Mouse (Mus musculus): ENCODE results near the gene Clstn3.
"Not testable (repeated sequence)": the region's sequence is repeated elsewhere in the genome, so short reads cannot be mapped to it uniquely, and the experiment has no call there.

Clstn3 gene

DNA sequence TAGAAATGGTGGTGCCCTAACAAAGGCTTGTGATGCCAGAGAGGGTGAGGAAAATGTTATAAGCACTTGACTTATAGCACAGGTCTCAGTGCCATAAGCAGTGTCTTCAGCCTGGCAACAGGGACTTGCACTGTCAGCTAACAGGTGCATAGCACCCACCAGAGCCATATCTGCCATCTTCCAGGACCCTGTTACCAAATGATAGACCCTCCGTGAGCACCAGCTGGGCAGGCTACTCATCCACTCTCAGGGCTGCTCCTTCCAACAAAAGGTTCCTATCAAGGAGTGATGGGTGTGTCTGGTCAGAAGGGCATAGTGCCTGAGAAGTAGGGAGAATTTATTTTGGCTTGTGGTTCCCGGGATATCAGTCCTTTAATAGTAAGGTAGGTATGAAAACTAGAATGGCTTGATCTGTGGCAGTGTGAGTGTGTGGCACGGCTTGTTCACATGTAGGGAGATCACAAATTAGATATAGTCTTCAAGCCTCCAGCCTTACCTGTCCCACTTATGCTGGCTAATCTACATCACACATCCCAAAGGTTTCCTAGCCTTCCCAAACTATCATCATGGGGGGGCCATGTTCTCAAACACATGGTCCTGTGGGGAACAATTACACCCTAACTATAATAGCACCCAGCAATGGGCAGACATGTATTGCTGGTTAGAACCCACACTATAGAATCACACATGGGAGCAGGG lies 14.4 kb upstream of the Clstn3 start:
- no peak for DNase-seq

DNA sequence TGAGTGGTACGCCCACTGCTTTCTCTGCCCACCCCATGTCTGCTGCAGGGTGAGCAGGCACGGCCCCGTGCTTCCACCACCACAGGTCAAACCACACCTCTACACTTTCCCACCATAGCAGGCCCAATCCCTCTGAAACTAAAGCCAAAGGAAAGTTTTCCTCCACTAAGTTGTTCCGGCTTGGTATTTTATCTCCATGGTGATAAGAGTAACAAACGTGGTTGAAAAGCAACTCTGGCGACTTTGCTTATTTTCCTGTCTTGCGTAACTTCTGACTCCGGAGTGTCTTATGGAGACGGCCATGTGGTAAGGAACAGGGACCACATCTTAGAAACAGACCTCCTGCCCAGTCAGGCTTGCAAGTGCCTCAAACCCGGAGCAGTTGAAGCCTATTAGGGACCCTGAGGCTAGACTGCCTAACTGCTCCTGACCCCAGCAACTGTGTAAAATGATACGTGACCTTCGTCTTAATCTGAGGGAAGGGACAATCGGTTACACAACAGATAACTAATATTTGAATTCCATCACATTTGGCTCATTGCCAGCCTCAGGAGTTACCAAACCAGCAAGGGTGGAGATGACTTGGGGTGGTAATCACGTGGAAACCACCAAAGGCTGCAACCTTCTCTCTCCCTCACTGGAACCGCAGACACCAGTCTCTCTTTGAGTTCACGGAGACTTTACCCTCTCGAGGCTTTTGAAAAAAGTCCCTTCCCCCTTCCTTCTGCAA lies 13.5 kb upstream of the Clstn3 start:
- DNase-seq: no peak

DNA sequence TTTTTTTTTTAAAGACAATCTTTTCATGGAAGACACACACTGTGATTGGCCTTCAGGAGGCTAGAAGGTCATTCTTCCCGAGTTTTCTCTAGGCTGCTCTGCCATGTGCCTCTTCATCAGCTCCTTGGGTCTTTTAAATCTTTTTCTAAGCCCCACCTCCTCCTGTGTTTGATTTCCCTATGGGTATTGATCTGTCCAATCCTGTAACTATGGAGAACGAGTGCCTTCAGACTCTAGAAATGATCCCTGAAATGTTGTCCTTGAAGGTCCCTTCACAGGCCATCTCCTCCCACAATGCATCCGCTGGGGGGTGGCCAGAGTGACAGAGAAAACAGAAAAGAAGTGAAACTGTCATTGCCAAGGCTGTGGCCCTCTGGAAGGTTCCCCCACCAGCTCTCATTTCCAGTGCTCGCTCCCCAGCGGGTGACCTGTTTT lies 12.6 kb upstream of the Clstn3 start:
- DNase-seq: no peak

DNA sequence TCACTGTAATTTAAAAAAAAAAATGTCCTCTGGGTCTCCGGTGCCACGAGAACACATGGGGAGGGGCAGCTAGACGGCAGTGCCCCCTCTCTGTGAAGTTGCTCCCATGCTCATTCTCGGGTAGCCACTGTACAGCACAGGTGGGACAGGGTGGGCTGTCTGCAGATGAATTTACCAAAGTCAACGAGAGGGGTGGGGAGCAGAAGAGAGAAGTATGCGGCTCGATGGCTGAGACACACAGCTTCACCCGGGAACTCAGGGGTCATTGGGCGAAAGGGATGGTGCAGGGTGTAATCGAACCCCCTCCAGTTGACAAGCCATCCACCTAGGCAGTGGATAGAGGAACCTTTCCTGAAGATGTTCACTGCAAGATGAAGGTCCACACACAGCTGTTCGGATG lies 12.2 kb upstream of the Clstn3 start:
- DNase-seq: no peak

DNA sequence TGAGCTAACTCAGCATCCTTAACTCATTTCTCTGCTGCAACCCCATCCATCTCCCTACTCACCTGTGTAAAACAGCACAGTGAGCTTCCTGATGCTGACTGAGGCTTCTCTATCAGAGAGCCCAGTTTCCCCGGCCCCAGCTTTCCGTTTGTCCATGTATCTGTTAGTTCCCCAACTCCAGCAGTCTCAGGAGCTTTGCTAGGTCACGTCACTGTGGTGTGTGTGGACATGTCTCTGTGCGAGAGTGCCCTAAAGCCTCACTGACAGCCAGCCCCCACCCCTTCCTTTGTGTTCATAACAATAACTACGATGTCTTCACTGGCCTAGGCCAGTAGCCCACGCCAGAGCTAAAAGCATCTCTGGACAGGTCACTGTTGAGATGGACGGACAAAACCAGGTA lies 11.6 kb upstream of the Clstn3 start:
- DNase-seq: no peak

DNA sequence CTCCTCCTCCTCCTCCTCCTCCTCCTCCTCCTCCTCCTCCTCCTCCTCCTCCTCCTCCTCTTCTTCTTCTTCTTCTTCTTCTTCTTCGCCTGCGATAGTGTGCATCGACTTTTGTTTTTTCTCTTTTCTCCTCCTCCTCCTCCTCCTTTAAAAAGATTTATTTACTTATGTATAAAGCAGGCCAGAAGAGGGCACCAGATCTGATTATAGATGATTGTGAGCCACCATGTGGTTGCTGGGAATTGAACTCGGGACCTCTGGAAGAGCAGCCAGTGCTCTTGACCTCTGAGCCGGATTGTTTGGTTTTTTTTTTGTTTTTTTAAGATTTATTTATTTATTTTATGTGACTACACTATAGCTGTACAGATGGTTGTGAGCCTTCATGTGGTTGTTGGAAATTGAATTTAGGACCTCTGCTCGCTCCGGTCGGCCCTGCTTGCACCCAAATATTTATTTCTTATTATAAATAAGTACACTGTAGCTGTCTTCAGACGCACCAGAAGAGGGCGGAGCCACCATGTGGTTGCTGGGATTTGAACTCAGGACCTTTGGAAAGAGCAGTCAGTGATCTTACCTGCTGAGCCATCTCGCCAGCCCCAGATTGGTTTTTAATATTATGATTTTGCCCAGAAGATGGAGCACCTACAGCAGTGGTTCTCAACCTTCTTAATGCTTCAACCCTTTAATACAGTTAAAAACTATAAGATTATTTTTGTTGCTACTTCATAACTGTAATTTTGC lies 10.9 kb upstream of the Clstn3 start:
- not testable (repeated sequence) for DNase-seq

DNA sequence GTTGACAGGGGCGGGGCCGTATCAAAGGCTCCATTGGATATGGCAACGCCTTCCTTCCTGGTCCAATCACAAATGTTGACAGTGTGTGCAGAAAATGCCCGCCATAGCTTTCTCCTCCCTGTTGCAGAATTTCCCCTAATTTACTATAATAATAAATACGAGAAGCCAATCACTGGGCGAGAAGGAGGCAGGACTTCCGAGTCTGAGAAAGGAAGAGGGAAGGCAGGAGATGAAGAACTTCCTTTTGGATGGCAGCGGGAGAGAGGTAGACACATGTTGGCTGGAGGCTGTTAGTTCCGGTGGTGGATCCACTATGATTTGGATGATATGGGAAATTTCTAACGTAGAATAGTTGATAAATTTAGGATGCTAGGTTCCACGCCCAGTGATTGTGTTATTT lies 10.0 kb upstream of the Clstn3 start:
- DNase-seq: no peak

DNA sequence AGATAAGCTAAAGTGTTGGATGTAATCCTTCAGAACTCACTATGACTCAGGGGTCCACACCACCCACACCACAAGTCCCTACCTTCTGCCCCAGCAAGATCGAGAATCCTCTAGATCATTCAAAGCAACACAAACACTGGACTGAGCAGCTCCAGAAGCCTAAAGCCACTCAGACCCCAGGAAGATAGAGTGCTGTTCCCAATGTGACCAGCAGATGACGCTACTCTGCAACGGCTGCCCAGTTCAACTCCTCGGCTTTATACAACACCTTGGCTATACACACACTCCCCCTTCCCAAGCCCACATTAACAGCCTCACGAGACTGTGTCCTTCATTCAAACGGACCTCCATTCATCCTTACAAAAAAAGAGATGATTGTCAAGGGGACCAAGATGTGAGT lies 8.2 kb upstream of the Clstn3 start:
- peak; percentile 75 for DNase-seq

DNA sequence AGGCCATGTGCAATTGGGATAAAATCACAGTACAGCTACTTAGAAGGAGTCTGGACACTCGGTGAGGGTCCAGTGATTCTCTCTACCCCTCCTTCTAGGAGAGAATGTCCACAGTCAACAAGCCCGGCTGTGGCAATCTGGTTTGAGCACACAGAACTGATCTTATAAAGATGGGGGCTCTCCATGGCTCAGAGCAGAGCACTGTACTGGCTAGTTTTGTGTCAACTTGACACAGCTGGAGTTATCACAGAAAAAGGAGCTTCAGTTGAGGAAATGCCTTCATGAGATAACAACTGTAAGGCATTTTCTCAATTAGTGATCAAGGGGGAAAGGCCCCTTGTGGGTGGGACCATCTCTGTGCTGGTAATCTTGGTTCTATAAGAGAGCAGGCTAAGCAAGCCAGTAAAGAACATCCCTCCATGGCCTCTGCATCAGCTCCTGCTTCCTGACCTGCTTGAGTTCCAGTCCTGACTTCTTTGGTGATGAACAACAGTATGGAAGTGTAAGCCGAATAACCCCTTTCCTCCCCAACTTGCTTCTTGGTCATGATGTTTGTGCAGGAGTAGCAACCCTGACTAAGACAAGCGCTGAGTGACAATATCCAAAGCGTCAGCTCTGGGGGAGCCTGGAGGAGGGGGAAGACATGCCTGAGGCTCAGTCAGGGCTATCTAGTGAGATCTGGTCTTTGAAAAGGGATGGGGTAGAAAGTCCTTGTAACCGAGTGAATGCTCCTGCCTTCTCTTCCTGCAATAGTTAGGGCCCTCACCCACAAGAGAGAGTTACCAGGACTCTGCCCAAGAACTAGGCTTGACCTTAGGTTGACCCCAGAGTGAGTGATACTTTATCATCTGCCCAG lies 7.4 kb upstream of the Clstn3 start:
- not testable (repeated sequence) for DNase-seq

DNA sequence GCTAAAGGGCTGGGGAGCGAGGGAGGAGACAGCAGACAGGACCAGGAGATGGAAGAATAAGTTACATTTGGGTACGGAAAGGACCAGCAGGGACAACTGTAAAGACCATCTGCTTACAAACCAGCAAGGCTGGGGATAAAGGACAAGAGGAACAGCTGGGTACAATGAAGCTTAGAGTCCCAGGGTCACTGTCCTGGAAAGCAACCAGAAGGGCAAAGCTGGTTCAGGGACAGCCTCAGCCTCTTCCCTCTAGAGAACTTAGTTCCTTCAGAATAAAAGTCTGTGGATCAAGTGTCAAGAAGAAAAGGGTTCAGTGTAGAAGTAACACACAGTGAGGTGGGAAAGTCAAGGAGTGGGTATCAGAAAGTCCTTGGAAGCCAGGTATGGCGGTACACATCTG lies 6.5 kb upstream of the Clstn3 start:
- DNase-seq: no peak

DNA sequence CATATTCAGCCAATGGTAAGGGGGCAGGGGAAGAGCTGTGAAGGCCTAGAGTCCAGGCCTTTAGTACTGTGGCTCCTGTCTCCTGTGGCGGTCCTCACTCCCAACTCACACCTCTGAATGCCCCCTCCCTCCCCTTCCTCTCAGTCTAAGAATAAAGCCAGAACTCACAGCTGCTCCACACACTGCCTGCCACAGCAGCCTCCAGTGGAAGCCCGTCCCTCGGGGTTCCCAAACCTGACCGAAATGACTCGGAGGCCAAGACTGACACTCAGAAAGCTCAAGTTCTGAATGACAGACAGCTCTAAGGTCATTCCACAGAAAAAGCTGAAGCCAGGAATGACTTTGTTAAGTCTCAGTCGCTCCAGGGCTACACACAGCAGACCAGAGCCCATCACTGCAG lies 1.1 kb upstream of the Clstn3 start:
- DNase-seq: no peak

DNA sequence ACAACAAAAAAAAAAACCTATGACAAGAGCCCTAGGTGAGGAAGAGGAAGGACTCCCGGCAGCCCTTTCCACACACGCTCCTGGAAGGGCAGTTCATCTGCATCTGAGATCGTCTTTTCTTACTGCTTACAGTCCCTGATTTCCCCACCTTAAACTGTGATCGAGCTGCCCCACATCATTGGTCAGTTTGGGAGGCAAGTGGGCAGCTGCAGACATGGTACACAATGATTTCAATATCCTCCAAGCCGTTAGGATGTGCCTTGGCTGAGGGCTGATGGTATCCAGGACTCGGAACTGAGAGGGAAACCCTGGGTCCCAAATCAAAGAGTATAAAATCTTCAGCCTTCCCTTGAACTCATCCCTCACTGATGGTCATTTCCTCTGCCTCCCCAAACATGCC lies 705 bp upstream of the Clstn3 start:
- DNase-seq: no peak

DNA sequence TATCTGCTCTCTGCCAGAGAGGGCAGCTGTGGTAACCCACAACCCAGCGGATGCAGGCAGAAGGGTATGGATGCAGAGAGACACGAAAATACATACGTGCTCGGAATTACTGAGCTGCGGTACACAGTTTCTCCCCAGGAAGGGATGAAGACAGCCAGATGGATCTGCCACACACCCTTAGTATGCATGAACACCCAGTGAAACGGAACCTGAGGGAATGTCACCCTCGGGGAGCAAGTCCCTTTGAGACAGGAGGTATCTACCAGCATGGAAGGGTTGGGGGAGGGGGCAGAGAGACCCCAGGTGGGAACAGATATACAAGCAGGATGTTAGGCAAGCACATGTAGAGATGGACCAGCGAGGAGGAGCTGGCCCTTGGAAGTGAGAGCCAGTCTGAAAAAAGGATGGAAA lies 708 bp downstream of the Clstn3 start:
- DNase-seq: no peak

DNA sequence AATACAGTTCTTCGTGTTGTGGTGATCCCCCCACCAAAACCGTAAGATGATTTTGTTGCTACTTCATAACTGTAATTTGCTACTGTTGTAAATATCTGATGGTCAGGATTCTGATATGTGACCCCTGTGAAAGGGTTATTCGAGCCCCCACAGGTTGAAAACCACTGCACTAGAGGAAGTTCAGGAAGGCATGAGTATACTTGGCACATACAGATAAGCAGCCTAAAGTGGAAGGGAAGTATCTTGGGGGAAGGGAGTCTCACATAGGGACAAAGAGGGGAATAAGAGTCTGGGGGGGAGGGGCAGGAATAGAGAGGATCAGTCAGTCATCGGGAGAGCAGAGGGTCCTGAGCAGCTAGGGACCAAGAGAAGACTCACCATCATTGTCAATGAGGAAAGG lies 5.2 kb downstream of the Clstn3 start:
- no peak for DNase-seq

DNA sequence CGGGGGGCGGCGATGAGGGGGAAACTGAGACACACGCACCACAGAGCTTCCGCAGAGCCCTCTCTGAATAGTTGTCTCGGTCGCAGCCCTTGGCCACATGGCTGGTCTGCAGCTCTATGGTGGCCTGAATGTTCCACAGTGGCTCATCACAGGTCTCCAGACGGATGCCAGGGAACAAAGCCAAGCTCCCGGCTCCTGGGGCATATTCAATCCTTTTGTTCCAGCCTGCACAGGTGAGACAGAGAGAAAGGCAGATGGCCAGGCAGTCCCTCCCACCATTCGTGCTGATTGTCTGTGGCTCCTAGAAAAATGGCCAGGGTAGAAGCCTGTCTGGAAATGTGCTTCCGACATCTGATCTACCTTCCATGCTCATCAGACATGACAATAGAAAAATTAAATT lies 6.1 kb downstream of the Clstn3 start:
- DNase-seq: no peak

DNA sequence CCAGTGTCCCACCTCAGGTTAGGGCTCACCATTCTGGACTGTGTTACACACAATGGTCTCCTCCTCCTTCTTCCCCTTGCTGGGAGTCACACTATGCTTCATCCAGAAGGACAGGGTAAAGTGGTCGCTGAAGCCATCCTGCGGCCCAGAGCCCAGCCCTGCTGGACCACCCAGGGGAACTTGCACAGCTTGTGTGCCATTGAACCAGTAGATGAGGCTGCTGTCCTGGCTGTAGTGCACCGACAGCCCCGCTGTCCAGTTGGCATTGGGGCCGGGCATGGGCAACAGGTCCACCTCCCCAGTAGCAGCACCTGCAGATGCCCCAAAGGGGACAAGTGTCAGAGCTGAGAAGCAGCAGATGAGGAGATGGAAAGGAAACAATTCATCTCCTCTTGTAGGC lies 6.8 kb downstream of the Clstn3 start:
- no peak for DNase-seq

DNA sequence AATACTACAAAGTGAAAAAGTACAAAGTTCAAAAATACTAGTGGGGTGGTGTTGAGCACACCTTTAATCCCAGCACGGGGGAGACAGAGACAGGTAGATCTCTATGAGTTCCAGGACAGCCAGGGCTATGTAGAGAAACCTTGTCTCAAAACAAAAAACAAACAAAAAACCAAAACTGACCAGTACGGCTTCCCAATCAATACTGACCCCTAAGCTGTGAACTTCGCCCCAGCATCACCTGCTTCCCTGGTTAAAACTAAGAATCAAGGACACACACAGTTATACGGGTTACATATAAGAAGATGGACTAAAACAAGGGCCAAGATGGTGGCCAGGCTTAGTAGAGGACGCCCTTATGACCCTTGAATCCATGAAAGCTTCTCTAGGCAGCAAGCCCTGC lies 8.4 kb downstream of the Clstn3 start:
- no peak for DNase-seq

DNA sequence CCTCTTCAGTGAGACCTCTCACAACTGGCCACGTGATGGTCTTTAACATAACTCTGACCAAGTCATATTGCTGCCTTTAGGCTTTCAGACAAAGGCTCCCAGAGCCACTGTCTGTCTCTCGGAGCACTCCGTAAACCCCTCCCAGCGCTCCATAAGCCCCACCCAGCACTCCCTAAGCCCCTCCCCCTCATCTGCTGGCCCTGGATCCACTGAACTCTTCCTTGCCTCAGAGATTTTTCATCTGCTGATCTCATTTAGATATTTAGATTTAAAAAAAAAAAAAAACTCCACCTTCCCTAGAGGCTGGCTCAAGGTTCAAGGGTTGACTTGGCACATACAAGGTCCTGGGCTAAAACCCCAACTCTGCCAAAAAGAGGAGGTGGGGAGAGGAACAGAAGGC lies 10.8 kb downstream of the Clstn3 start:
- peak; percentile 62 for DNase-seq

DNA sequence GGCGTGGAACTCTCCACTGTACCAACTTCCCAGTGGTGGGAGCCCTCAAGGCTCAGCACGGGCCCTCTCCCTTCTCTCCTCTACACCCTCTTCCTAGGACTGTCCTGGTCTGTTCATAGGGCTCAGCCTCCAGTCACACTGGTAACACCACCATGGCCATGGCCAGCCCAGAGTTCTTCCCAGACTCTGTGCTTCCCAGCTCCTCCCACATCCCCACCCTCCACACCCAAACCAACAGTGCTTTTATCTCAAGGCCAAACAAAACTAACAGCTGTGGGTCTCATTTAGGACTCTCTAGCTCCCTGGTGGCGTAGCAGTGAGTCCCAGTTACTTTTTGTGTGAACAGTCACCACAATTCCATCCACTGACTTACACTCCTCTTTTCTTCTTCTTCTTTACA lies 12.6 kb downstream of the Clstn3 start:
- no peak for DNase-seq

DNA sequence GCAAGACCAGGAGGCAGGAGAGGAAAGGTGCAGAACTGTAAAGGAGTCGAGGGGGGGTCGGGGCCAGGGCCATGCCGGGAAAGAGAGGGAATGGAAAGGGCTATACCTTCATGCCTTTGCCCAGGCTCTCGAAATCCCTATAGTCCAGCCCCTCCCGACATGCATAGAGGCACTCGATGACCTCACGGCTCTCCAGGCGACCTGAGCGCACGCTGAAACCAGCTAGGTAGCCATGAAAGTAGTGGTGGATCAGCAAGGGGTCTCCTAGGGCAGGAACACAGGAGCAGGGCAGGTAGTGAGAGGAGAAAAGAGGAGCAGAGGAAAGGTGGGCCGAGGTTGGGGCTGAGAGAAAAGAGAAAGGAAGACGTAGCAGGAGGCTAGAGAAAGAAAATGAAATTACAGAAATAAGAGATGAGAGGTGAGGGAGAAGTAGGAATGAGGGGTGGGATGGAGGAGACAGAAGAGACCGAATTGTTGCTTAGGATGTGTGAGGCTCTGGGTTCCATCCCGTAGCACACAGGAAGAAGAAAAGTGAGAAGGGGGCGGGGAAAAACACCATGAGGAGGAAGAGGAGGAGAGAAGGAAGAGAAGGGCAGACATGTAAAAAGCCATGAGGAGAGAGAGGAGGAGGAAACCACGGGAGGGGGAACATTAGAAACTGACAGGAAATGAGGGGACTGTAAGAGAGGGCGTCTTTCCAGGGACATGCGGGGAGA lies 14.8 kb downstream of the Clstn3 start:
- DNase-seq: no peak

DNA sequence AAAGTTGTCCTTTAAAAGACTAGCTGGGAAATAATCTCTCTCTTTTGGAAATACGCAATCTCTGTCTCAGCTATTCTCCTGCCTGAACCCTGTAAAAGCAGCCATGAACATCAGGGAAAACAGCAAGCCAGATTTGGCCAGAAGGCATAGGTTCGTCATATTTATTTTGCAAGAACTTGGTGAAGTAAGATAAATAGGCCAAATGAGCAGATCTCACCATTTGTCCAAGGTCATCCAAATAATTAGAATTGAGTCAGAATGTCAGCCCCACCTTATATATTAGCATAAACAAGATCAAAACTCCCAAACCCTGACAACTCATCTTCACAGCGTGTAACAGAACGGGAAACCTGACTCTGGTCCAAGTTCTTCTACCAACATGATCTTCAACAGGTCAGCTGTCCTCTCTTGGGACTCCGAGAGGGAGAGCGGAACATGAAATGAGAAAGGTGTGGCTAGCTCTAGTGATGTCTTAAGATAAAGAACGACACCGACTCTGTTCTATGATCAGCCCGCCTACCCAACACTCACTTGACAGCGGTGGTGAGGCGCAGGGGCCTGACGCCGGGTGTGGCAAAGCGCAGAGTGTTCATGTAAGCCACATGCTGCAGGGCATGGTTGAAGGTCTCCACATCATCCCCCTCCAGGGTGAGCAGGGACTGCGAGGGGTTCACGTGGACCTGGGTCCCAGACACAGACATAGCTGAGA lies 15.5 kb downstream of the Clstn3 start:
- DNase-seq: no peak
